Mouse (Mus musculus) heart, embryonic 12.5 days (tissue): ENCODE data around the gene Usp54. TPM values are rescaled to one million over a fixed set of nuclear protein-coding genes. Genes with fewer than 3 reads are reported as not detected.
"Not testable (repeated sequence)": the region's sequence is repeated elsewhere in the genome, so short reads cannot be mapped to it uniquely, and the experiment has no call there.

Experiments
- ATAC-seq: fragments of 200-750 bp; cut with Nextera tagmentation; 2 replicates; pipeline ENCODE4 v1.8.0; 2017; ENCODE audit warnings: moderate TSS enrichment, moderate library complexity; ENCODE audit not compliant: insufficient number of reproducible peaks, low FRiP score
- H3K27ac ChIP-seq: fragments of 300-500 bp; sonication (generic); 2 replicates; pipeline ENCODE4 v1.5.1; 2016; ENCODE audit warnings: mild to moderate bottlenecking, moderate library complexity; ENCODE audit not compliant: poor library complexity, severe bottlenecking
- H3K27me3 ChIP-seq: fragments of 300-500 bp; sonication (generic); replicated peaks from 2 replicates; pipeline ENCODE4 v1.6.1; 2016; ENCODE audit warnings: mild to moderate bottlenecking, moderate library complexity
- H3K36me3 ChIP-seq: fragments of 300-500 bp; sonication (generic); 2 replicates; pipeline ENCODE4 v1.6.1; 2016; ENCODE audit warnings: mild to moderate bottlenecking, moderate library complexity
- H3K4me1 ChIP-seq: fragments of 300-500 bp; sonication (generic); replicated peaks from 2 replicates; pipeline ENCODE4 v1.6.1; 2016; ENCODE audit warnings: mild to moderate bottlenecking
- H3K4me2 ChIP-seq: fragments of 300-500 bp; sonication (generic); 2 replicates; pipeline ENCODE4 v1.6.1; 2016; ENCODE audit warnings: mild to moderate bottlenecking, moderate library complexity
- H3K4me3 ChIP-seq: fragments of 300-500 bp; sonication (generic); 2 replicates; pipeline ENCODE4 v1.5.1; 2016; ENCODE audit warnings: mild to moderate bottlenecking
- H3K9ac ChIP-seq: fragments of 300-500 bp; sonication (generic); 2 replicates; pipeline ENCODE4 v1.6.1; 2016; ENCODE audit warnings: mild to moderate bottlenecking, moderate library complexity
- H3K9me3 ChIP-seq: fragments of 300-500 bp; sonication (generic); replicated peaks from 2 replicates; pipeline ENCODE4 v1.6.1; 2016; ENCODE audit warnings: mild to moderate bottlenecking, moderate library complexity
- WGBS: fragments of 180-500 bp; shearing (Covaris S2); methylation state at CpG from one replicate; pipeline ENCODE4 v1.1.7; 2016; 5-methylcytosine and 5-hydroxymethylcytosine counted together
- polyA plus RNA-seq: library from polyadenylated mRNA; unstranded; fragments of >200 nt; fragmentation: Nextera tagmentation; extraction: Ambion mirVana; gene quantifications from 2 replicates; pipeline ENCODE4 v1.2.1, GENCODE M21; 2016

Gene Usp54
- polyA plus RNA-seq, 1 experiment from 2014 or later, result 7.4 TPM

DNA sequence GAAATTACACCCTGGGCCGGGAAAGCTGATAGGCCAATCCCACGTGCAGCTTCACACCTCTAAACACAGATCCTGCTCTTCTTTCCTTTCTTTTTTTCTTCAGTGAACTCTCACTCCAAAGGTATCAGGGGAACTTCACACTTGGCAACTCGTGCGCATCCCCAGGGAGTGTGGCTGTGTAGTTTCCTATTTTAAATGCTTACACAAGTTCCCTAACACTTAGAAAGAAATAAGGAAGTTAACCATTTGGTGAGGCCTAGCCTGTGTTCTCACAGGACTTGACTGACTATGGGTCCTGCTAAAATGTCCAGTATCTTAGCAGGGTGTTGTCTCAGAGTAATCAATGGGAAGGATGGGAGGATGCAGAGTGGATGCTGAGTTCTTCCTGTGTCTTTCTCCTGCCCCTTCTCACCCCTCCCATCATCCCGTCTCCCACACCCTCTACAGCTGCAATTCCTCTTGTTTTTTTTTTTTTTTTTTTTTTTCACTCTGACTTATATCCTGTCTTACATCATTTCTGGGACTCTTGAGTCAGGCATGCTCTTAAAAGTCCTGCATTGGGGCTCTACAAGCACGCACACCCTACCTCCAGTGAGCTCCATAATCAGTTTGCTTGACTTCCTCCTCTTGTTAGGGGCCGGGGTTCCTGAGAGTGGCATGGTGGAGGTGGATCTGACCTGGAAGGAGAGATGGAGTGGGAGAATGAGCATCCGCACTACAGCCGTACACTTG, 14.0 kb upstream of the Usp54 start:
- no peak overlapping the region for H3K4me3 ChIP-seq
- H3K9ac ChIP-seq, result 0 out of 2 replicates have a peak overlapping the region, but pooled peaks have one; percentile 59
- no peaks in the 10 kb centered on the region for H3K27me3 ChIP-seq
- H3K9me3 ChIP-seq, result no peaks in the 10 kb centered on the region
- peak; percentile 19; the same call in 1 of the 2 replicates for ATAC-seq
- 0 out of 2 replicates have a peak, but pooled peaks cover 3% of the 10 kb centered on the region for H3K36me3 ChIP-seq
- H3K27ac ChIP-seq, result peak overlapping the region; percentile 62
- H3K4me1 ChIP-seq, result peaks cover 42% of the 10 kb centered on the region
- H3K4me2 ChIP-seq, result peak overlapping the region; percentile 57; the same call in 1 of the 2 replicates
- 56% methylated on average over 9 of the region's 9 CpGs for WGBS

DNA sequence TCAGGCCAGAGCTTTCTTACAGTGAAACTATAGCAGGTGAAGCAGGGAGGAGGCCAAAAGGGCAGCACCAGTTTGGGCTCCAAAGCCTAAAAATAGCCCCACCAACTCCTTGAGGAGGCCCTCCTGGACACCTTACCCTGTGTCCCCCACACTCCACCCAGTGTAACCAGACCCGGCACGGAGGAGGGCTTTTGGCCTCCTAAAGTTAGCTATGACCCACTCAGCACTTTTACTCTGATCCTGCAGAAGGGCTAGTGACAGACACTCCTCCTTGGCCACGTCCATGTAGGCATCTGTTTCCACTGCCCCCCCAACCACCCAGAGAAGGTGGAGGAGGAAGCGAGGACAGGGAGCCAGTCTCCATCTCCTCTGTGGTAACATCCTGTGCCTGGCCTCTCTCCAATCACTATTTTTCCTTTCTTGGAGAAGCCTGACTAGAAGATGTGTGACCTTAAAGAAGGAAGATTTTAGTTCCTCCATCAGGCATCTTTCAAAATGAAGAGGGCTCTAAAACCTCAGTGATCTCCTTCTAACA, 10.9 kb upstream of the Usp54 start:
- Histone ChIP-seq H3K36me3 (no peaks in the 10 kb centered on the region), H3K4me1 (peaks cover 33% of the 10 kb centered on the region), H3K27ac (peak overlapping the region; percentile 6; the same call in 1 of the 2 replicates), H3K9me3 (no peaks in the 10 kb centered on the region), H3K9ac (no peak overlapping the region), H3K27me3 (no peaks in the 10 kb centered on the region), H3K4me3 (no peak overlapping the region), H3K4me2 (no peak overlapping the region)
- ATAC-seq, result no peak
- 36% methylated on average over 4 of the region's 4 CpGs for WGBS

DNA sequence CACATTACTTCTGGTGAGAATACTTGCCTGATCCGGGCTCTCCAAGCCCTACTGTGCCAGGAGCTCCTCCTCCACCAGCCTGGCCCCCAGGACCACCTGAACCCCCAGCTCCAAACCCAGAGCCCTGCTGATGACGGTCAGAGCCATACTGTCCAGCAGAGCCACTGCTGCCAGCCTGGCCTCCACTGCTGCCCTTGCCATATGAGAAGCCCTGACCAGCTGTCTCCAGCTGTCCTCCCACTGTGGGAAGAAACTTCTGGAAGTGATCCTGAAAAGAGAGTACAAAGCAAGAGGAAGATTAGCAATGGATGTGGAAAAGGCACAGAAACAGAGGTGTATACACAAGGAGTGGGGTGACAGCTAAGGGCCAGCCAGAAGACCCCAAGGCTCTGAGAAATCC, 10.1 kb upstream of the Usp54 start:
- 72% methylated on average over 2 of the region's 2 CpGs for WGBS
- Histone ChIP-seq H3K9ac (no peak overlapping the region), H3K9me3 (no peaks in the 10 kb centered on the region), H3K4me3 (no peak overlapping the region), H3K27ac (no peak overlapping the region), H3K27me3 (no peaks in the 10 kb centered on the region), H3K36me3 (no peaks in the 10 kb centered on the region), H3K4me2 (no peak overlapping the region), H3K4me1 (peaks cover 29% of the 10 kb centered on the region)
- ATAC-seq, result no peak

DNA sequence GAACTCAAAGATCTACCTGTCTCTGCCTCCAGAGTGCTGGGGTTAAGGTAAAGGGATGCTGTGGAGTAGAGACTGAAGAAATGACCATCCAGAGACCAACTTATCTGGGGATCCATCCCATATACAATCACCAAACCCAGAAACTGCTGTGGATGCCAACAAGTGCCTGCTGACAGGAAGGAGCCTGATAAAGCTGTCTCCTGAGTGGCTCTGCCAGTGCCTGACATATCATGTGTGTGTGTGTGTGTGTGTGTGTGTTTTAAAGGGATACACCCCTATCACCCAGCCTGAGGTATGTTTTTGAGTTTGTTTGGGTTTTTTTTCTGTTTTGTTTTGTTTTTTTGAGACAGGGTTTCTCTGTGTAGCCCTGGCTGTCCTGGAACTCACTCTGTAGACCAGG, 5.5 kb upstream of the Usp54 start:
- H3K27ac ChIP-seq, result peak overlapping the region; percentile 10; the same call in 1 of the 2 replicates
- ATAC-seq, result no peak

DNA sequence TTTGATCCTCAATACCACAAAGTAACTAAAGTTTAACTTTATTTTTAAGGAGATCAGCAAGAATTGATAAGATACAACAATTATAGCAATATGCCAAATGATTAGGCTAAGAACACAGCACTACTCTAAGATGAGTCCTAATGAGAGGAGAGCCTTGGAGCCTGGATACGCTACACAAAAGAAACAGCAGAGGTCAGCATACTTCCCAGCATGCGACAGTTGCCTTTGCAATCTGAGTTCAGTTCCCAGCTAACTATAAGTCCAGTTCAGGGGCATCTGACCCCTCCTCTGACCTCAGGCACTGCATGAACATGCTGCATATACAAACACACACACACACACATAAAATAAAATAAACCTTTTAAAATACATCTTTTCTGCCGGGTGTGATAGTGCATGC, 4.7 kb upstream of the Usp54 start:
- Histone ChIP-seq H3K4me2 (no peak overlapping the region), H3K27ac (no peak overlapping the region), H3K4me3 (no peak overlapping the region), H3K4me1 (peaks cover 3% of the 10 kb centered on the region), H3K9me3 (no peaks in the 10 kb centered on the region), H3K27me3 (no peaks in the 10 kb centered on the region), H3K36me3 (no peaks in the 10 kb centered on the region), H3K9ac (no peak overlapping the region)
- no peak for ATAC-seq
- 33% methylated on average over 3 of the region's 3 CpGs for whole genome bisulfite sequencing

More for the DNA sequence above, 5.5 kb upstream of the Usp54 start:
- Histone ChIP-seq H3K27me3 (no peaks in the 10 kb centered on the region), H3K9me3 (no peaks in the 10 kb centered on the region), H3K4me3 (no peak overlapping the region), H3K36me3 (no peaks in the 10 kb centered on the region), H3K4me1 (peaks cover 5% of the 10 kb centered on the region), H3K9ac (no peak overlapping the region), H3K4me2 (no peak overlapping the region)

DNA sequence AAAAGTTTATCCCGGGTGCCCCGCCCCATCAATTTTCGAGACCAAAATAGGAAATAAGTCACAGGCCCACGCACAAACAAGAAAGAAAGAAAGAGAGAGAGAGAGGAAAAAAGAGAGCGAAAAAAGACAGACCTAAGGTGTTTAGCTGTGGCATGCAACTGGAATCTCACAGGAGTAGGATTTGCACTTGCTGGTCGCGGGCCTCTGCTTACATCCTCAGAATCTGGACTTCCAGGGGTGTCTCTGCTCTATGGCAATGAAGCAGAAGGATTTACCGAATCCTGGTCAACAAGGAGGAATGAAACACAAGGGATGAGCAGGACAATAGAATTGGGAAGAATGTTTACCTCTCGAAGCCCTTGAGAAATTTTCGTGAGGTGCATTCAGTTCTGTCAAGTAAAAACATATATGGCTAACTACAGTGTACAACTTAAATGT, 594 bp upstream of the Usp54 start:
- Histone ChIP-seq H3K4me1 (peaks cover 3% of the 10 kb centered on the region), H3K9ac (peak overlapping the region; percentile 88), H3K36me3 (no peaks in the 10 kb centered on the region), H3K9me3 (no peaks in the 10 kb centered on the region), H3K4me3 (peak overlapping the region; percentile 79), H3K4me2 (peak overlapping the region; percentile 85), H3K27me3 (no peaks in the 10 kb centered on the region), H3K27ac (peak overlapping the region; percentile 87)
- no peak for ATAC-seq
- WGBS, result 16% methylated on average over 10 of the region's 10 CpGs

DNA sequence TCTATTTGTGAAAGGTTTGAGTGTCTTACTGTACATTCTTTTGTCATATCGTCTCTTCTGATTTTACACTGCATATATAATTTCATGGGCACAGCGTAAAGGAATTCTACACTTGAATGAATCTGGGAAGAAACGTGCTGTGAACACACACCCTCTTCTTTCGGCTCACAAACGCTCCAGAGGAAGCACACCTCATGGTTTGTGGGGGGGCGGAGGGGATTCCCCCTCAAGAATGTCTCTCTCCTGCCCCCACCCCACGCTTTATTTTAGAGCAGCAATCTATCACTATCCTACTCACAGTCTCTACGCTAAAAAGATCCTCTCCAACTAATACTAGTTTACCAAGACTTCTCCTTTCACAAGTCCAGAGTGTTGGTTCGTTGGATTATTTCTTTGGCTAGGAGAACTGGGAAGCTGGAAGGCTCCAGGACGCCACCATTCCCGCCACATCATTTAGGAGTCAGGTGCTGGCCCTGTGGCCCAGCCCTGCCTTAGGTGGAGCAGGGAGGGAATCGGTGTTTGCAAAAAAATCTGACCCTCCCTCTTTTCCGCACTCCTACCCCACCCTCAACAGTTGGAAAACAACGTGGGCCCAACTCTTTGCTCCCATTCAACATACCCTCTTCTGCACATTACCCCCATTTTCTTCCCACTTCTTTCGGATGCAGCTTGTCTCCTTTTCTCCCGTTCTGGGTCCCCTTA, 794 bp downstream of the Usp54 start:
- Histone ChIP-seq H3K9ac (peak overlapping the region; percentile 88), H3K9me3 (no peaks in the 10 kb centered on the region), H3K27me3 (no peaks in the 10 kb centered on the region), H3K27ac (peak overlapping the region; percentile 87), H3K4me2 (peak overlapping the region; percentile 85), H3K36me3 (no peaks in the 10 kb centered on the region), H3K4me3 (peak overlapping the region; percentile 79), H3K4me1 (no peaks in the 10 kb centered on the region; the same call in none of the 2 replicates)
- peak; percentile 27 for ATAC-seq
- WGBS, result 3% methylated on average over 16 of the region's 16 CpGs

DNA sequence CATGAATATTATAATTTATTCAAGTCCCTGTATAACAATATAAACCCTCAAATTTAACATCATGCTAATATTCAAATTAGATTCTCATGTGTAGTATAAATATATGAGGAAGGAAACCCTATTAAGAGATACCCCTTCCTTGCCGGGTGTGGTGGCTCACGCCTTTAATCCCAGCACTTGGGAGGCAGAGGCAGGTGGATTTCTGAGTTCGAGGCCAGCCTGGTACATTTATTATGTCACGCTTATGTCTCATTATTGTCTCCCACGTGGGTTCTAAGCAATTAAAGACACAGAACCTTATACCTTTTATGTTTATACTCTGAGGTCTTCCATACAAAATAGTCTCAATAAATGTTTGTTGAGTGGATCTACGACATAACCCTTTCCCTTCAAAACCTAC, 2.2 kb downstream of the Usp54 start:
- Histone ChIP-seq H3K27ac (no peak overlapping the region), H3K9me3 (no peaks in the 10 kb centered on the region), H3K4me3 (no peak overlapping the region), H3K9ac (no peak overlapping the region), H3K4me2 (no peak overlapping the region), H3K4me1 (no peaks in the 10 kb centered on the region; the same call in none of the 2 replicates), H3K36me3 (no peaks in the 10 kb centered on the region), H3K27me3 (no peaks in the 10 kb centered on the region)
- WGBS, result 89% methylated on average over 6 of the region's 6 CpGs
- ATAC-seq, result no peak

DNA sequence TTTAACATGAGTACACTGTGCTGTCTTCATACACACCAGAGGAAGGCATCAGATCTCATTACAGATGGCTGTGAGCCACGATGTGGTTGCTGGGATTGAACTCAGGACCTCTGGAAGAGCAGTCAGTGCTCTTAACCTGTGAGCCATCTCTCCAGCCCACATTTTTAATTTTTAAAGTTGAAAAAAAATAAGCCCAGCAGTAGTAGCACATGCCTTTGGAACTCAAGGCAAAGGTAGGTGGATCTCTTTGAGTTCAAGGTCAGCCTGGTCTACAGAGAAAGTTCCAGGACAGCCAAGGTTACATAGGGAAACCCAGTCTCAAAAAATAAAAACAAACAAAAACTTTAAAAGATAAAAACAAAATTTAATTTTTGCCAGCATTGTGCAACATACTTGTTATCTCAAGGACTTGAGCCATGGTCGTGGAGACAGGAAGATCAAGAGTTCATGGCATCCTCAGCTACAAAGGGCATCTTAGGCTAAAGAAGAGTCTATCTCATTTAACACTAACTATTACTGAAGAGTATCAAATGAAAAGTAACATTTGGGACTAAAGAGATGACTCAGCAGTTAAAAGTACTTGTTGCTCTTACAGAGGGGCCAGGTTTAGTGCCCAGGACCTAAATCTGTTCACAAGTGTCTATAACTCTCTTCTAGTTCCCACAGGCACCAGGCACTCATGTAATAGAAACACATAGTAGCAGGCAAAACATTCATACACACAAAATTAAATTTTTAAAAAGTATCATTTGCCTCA, 2.9 kb downstream of the Usp54 start:
- Histone ChIP-seq H3K9me3 (no peaks in the 10 kb centered on the region), H3K4me3 (no peak overlapping the region), H3K27me3 (no peaks in the 10 kb centered on the region), H3K27ac (no peak overlapping the region), H3K9ac (no peak overlapping the region), H3K4me1 (no peaks in the 10 kb centered on the region; the same call in none of the 2 replicates), H3K4me2 (no peak overlapping the region), H3K36me3 (no peaks in the 10 kb centered on the region)
- no peak for ATAC-seq
- WGBS, result 65% methylated on average over 2 of the region's 2 CpGs

DNA sequence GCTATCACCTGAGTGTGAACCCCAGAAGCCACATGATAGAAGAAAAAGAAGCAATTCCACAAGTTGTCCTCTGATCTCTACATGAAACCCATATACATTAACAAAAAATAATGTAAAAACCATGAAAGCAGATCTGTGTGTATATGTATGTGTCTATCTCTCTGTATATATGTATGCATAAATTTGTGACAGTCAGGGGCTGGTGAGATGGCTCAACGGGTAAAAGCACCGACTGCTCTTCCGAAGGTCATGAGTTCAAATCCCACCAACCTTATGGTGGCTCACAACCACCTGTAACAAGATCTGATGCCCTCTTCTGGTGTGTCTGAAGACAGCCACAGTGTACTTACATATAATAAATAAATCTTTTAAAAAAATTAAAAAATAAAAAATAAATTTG, 3.9 kb downstream of the Usp54 start:
- H3K36me3 ChIP-seq, H3K27ac ChIP-seq, H3K4me1 ChIP-seq, H3K9me3 ChIP-seq, H3K4me2 ChIP-seq, H3K27me3 ChIP-seq, H3K9ac ChIP-seq, H3K4me3 ChIP-seq, ATAC-seq: not testable (repeated sequence)
- WGBS, result 94% methylated on average over 3 of the region's 3 CpGs

DNA sequence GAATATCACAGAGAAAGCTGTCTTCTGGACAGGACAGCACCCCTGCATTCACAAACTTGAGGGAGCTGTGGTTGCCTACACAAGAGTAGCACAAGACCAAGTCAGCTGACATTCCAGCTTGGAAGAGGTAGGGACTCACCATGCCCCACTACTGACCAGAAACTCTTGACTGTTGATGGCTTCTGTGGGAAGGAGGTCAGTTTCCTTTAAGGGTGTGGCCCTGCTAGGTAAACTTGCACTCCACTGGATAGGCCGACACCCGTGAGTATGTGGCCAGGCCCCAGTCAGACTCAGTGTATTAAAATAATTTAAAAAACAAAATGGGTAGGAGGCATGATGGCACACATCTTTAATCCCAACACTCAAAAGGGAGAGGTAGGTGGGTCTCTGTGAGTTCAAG, 5.3 kb downstream of the Usp54 start:
- no peaks in the 10 kb centered on the region for H3K9me3 ChIP-seq
- WGBS, result 87% methylated on average over 2 of the region's 2 CpGs
- H3K4me1 ChIP-seq, result peaks cover 6% of the 10 kb centered on the region
- H3K27ac ChIP-seq, result no peak overlapping the region
- no peak overlapping the region for H3K4me2 ChIP-seq
- H3K4me3 ChIP-seq, result no peak overlapping the region
- no peak for ATAC-seq
- H3K27me3 ChIP-seq, result no peaks in the 10 kb centered on the region
- H3K9ac ChIP-seq, result no peak overlapping the region
- no peaks in the 10 kb centered on the region for H3K36me3 ChIP-seq
